Mouse (Mus musculus): ENCODE results near the gene Ear14.
"Not testable (repeated sequence)": the region's sequence is repeated elsewhere in the genome, so short reads cannot be mapped to it uniquely, and the experiment has no call there.

DNA sequence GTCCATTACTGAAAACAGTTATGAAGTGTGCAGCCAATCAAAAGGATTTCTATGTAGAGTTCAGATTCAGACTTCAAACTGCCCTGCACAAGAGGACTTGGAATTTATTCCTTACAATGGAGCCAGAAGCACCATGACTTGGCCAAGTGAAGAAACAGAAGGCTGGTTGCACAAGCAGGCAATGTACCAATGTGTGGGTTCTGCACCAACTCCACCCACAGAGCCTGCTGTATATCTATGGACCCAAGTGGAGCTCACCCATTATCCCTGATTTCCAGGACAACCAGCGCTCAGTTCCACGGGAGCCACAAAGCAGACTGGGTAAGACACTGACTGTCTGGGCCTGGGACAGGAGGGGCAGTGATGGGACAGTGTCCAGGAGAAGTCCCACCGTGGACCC is 41.2 kb upstream of the Ear14 start, which contains the start of gene Rnase2b:
- not testable (repeated sequence) for TF ChIP-seq ZKSCAN1 (IDR thresholded peaks at IDR 0.05; ENCODE audit: low read depth, low read length); CTCF (IDR thresholded peaks at IDR 0.05 in 2 of 3, conservative IDR thresholded peaks at IDR 0.05 in 1 of 3; ENCODE audit: control insufficient read depth in 1 of 3, insufficient read depth in 1 of 3, low read depth in 2 of 3, low read length in 3 of 3, poor library complexity in 1 of 3, severe bottlenecking in 1 of 3); MXI1 (IDR thresholded peaks at IDR 0.05; ENCODE audit: low read depth, low read length); TAL1 (IDR thresholded peaks at IDR 0.05; ENCODE audit: low read length); POLR2A (IDR thresholded peaks at IDR 0.05; ENCODE audit: control insufficient read depth in 1 of 2, insufficient read depth in 1 of 2, low read depth in 1 of 2, low read length in 2 of 2, poor library complexity in 1 of 2); ZC3H11A (IDR thresholded peaks at IDR 0.05; ENCODE audit: low read depth, low read length); EP300 (IDR thresholded peaks at IDR 0.05; ENCODE audit: low read depth in 1 of 2, low read length in 2 of 2); MEF2A (IDR thresholded peaks at IDR 0.05; ENCODE audit: extremely low read depth, insufficient replicate concordance, low read depth, low read length, poor library complexity, severe bottlenecking); SIN3A (IDR thresholded peaks at IDR 0.05; ENCODE audit: low read length); MAFK (IDR thresholded peaks at IDR 0.05; ENCODE audit: borderline replicate concordance, low read depth, low read length); RCOR1 (IDR thresholded peaks at IDR 0.05; ENCODE audit: low read depth, low read length); JUND (IDR thresholded peaks at IDR 0.05; ENCODE audit: low read depth, low read length)
